Mouse (Mus musculus) C2C12 (cell line): Measurements from ENCODE around the gene Yju2.

ENCODE experiments used
- CEBPB ChIP-seq: IDR thresholded peaks from one replicate; pipeline ENCODE4 v1.6.1; 2011; ENCODE audit warnings: low read depth, mild to moderate bottlenecking, control low read depth, moderate library complexity
- CTCF ChIP-seq: IDR thresholded peaks from one replicate; pipeline ENCODE4 v1.5.1; 2011; ENCODE audit not compliant: control insufficient read depth, insufficient read depth, insufficient read length
- MAX ChIP-seq: IDR thresholded peaks from one replicate; pipeline ENCODE4 v1.6.1; 2011; ENCODE audit warnings: mild to moderate bottlenecking, control low read depth
- MYOD1 ChIP-seq: IDR thresholded peaks from one replicate; pipeline ENCODE4 v1.6.1; 2011; ENCODE audit warnings: low read depth; ENCODE audit not compliant: control insufficient read depth, insufficient read length
- MYOG ChIP-seq: IDR thresholded peaks from one replicate; pipeline ENCODE4 v1.6.1; 2011; ENCODE audit not compliant: control insufficient read depth, insufficient read length; ENCODE audit errors: extremely low read depth
- USF1 ChIP-seq: IDR thresholded peaks from one replicate; pipeline ENCODE4 v1.6.1; 2011; ENCODE audit warnings: low read depth, mild to moderate bottlenecking, control low read depth, moderate library complexity

- TF ChIP-seq CTCF (no peak), MAX (no peak), CEBPB (no peak), USF1 (no peak), MYOG (no peak), MYOD1 (no peak)
Observed at GRCm38 (mm10) chr17:55969966-55970891, 11.3 kb downstream of the Yju2 start, which contains the start of gene Shd.
